Mouse (Mus musculus) erythroblast, embryonic 14.5 days (primary cell): ENCODE results near the gene Kiss1.

Experiments used
- GATA1 ChIP-seq: IDR thresholded peaks from 2 replicates; pipeline ENCODE4 v1.6.1; 2012; ENCODE audit warnings: low read length, inconsistent platforms, mixed read lengths
- TAL1 ChIP-seq: IDR thresholded peaks from 3 replicates; pipeline ENCODE4 v1.6.1; 2012; ENCODE audit warnings: low read length, inconsistent platforms, mixed read lengths

GRCm38 (mm10) chr1:133347226-133347625 lies 25.6 kb downstream of the Kiss1 start:
- no peak for TF ChIP-seq GATA1
- no peak for TF ChIP-seq TAL1
